Mouse (Mus musculus): Measurements from ENCODE around the gene Zmynd11.

DNA sequence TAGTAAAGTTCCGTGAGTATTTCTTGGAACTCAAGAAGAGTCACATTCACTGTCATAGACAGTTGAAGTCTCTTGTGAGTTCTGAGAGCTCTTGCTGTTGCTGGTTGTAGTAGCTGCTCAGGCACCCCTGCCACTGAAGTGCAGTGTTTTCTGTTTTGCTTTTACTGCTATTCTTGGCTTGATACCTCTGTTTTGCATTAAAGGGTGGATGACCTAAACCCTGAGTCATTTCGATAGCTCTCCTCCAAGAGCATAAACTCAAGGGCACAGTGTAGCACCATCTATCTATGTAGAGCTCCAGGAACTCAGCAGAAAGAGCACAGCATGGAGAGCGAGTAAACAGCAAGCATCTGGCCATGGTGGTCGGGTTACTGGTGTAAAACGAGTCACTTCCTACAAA, 2.1 kb upstream of the Zmynd11 start:
- TF ChIP-seq FLI1 (IDR thresholded peaks at IDR 0.05; ENCODE audit: low read length) (no peak), GATA1 (IDR thresholded peaks at IDR 0.05; ENCODE audit: borderline replicate concordance, low read length) (no peak)

Measured in megakaryocyte, embryonic 14.5 days (primary cell).